Mouse (Mus musculus) MEL (cell line): Measurements from ENCODE around the gene Olfr1124. TPM values are rescaled to one million over a fixed set of nuclear protein-coding genes. Genes with fewer than 3 reads are reported as not detected.

ENCODE experiments used
- DNase-seq: peaks from one replicate; pipeline ENCODE4 v3.0.0; 2011; ENCODE audit warnings: low read depth, low spot score
- H3K27ac ChIP-seq: 2 replicates; pipeline ENCODE4 v1.5.1; 2012; ENCODE audit warnings: low read depth, mild to moderate bottlenecking, control low read depth, low read length, moderate library complexity; ENCODE audit not compliant: control insufficient read depth
- H3K27me3 ChIP-seq, 2 experiments: fragments of 150-350 bp in 1 of 2; sonication (generic) in 1 of 2; 2 replicates each; pipeline ENCODE4 v1.6.1; 2012; ENCODE audit warnings: low read length in 2 of 2, mild to moderate bottlenecking in 2 of 2, improper control_type of control experiment in 1 of 2, moderate library complexity in 1 of 2; ENCODE audit not compliant: insufficient read depth in 2 of 2, control insufficient read depth in 1 of 2
- H3K36me3 ChIP-seq, 2 experiments: 2 replicates each; pipeline ENCODE4 v1.6.1; 2012 to 2014; ENCODE audit warnings: low read length in 2 of 2, improper control_type of control experiment in 1 of 2, inconsistent platforms in 1 of 2, mild to moderate bottlenecking in 1 of 2; ENCODE audit not compliant: insufficient read depth in 2 of 2, control insufficient read depth in 1 of 2
- H3K4me1 ChIP-seq, 2 experiments: fragments of 150-350 bp in 1 of 2; sonication (generic) in 1 of 2; 2 replicates each; pipeline ENCODE4 v1.6.1; 2012; ENCODE audit warnings: low read length in 2 of 2, improper control_type of control experiment in 1 of 2, mild to moderate bottlenecking in 1 of 2; ENCODE audit not compliant: insufficient read depth in 2 of 2, control insufficient read depth in 1 of 2
- H3K4me3 ChIP-seq, 2 experiments: fragments of 150-350 bp in 1 of 2; sonication (generic) in 1 of 2; 2 replicates each; pipeline ENCODE4 v1.5.1; 2012; ENCODE audit warnings: low read depth in 2 of 2, low read length in 2 of 2, mild to moderate bottlenecking in 2 of 2, moderate library complexity in 2 of 2, control low read depth in 1 of 2, improper control_type of control experiment in 1 of 2; ENCODE audit not compliant: control insufficient read depth in 1 of 2, insufficient read depth in 1 of 2
- H3K79me2 ChIP-seq: 2 replicates; pipeline ENCODE4 v1.6.1; 2012; ENCODE audit warnings: mild to moderate bottlenecking, low read length, moderate library complexity; ENCODE audit not compliant: control insufficient read depth, poor library complexity, insufficient read depth
- H3K9ac ChIP-seq: 2 replicates; pipeline ENCODE4 v1.6.1; 2012; ENCODE audit warnings: low read depth, mild to moderate bottlenecking, control low read depth, low read length, moderate library complexity; ENCODE audit not compliant: control insufficient read depth, poor library complexity, severe bottlenecking
- H3K9me3 ChIP-seq: fragments of 150-350 bp; sonication (generic); replicated peaks from 2 replicates; pipeline ENCODE4 v1.6.1; 2012; ENCODE audit warnings: mild to moderate bottlenecking, low read length, improper control_type of control experiment, moderate library complexity; ENCODE audit not compliant: insufficient read depth
- ETS1 ChIP-seq: IDR thresholded peaks from 2 replicates; pipeline ENCODE4 v1.6.1; 2012; ENCODE audit warnings: low read depth, mild to moderate bottlenecking, inconsistent platforms, low read length, improper control_type of control experiment, moderate library complexity
- GATA1 ChIP-seq: IDR thresholded peaks from 2 replicates; pipeline ENCODE4 v1.6.1; 2011; ENCODE audit warnings: low read depth, low read length, improper control_type of control experiment
- HCFC1 ChIP-seq: IDR thresholded peaks from 2 replicates; pipeline ENCODE4 v1.6.1; 2012; ENCODE audit warnings: low read depth, mild to moderate bottlenecking, inconsistent platforms, low read length, improper control_type of control experiment, moderate library complexity
- KAT2A ChIP-seq: conservative IDR thresholded peaks from 2 replicates; pipeline ENCODE4 v1.6.1; 2012; ENCODE audit warnings: low read depth, low read length, improper control_type of control experiment, inconsistent platforms
- MAFK ChIP-seq: IDR thresholded peaks from 2 replicates; pipeline ENCODE4 v1.6.1; 2011; ENCODE audit warnings: low read depth, mild to moderate bottlenecking, low read length, improper control_type of control experiment, borderline replicate concordance
- MEF2A ChIP-seq: IDR thresholded peaks from 2 replicates; pipeline ENCODE4 v1.6.1; 2014; ENCODE audit warnings: low read depth, mild to moderate bottlenecking, inconsistent platforms, low read length, improper control_type of control experiment; ENCODE audit not compliant: poor library complexity, insufficient replicate concordance, severe bottlenecking; ENCODE audit errors: extremely low read depth
- MYC ChIP-seq: IDR thresholded peaks from 2 replicates; pipeline ENCODE4 v1.6.1; 2011; ENCODE audit warnings: low read depth, mild to moderate bottlenecking, low read length, improper control_type of control experiment, moderate library complexity
- POLR2A ChIP-seq, 2 experiments: IDR thresholded peaks; 2 replicates each; pipeline ENCODE4 v1.6.1; 2011 to 2012; ENCODE audit warnings: low read length in 2 of 2, mild to moderate bottlenecking in 2 of 2, control low read depth in 1 of 2, improper control_type of control experiment in 1 of 2, low read depth in 1 of 2, moderate library complexity in 1 of 2; ENCODE audit not compliant: control insufficient read depth in 1 of 2, insufficient read depth in 1 of 2, poor library complexity in 1 of 2
- RAD21 ChIP-seq: IDR thresholded peaks from 2 replicates; pipeline ENCODE4 v1.6.1; 2011; ENCODE audit warnings: mild to moderate bottlenecking, low read depth, low read length, improper control_type of control experiment
- RCOR1 ChIP-seq: IDR thresholded peaks from 2 replicates; pipeline ENCODE4 v1.6.1; 2012; ENCODE audit warnings: low read depth, mild to moderate bottlenecking, inconsistent platforms, low read length, improper control_type of control experiment
- SIN3A ChIP-seq: IDR thresholded peaks from 2 replicates; pipeline ENCODE4 v1.6.1; 2012; ENCODE audit warnings: low read length, improper control_type of control experiment, inconsistent platforms
- SMC3 ChIP-seq: IDR thresholded peaks from 2 replicates; pipeline ENCODE4 v1.6.1; 2011; ENCODE audit warnings: low read depth, low read length, improper control_type of control experiment
- TAL1 ChIP-seq: IDR thresholded peaks from 2 replicates; pipeline ENCODE4 v1.6.1; 2012; ENCODE audit warnings: mild to moderate bottlenecking, inconsistent platforms, low read length, moderate library complexity, mixed read lengths
- TCF12 ChIP-seq: IDR thresholded peaks from 2 replicates; pipeline ENCODE4 v1.6.1; 2014; ENCODE audit warnings: low read depth, mild to moderate bottlenecking, inconsistent platforms, low read length, improper control_type of control experiment, moderate library complexity
- UBTF ChIP-seq: IDR thresholded peaks from 2 replicates; pipeline ENCODE4 v1.6.1; 2012; ENCODE audit warnings: low read depth, mild to moderate bottlenecking, inconsistent platforms, low read length, improper control_type of control experiment, moderate library complexity, borderline replicate concordance; ENCODE audit not compliant: insufficient read depth
- USF1 ChIP-seq: IDR thresholded peaks from 2 replicates; pipeline ENCODE4 v1.6.1; 2014; ENCODE audit warnings: low read depth, mild to moderate bottlenecking, inconsistent platforms, low read length, improper control_type of control experiment, moderate library complexity
- ZC3H11A ChIP-seq: IDR thresholded peaks from 2 replicates; pipeline ENCODE4 v1.6.1; 2012; ENCODE audit warnings: low read depth, mild to moderate bottlenecking, inconsistent platforms, low read length, improper control_type of control experiment
- ZKSCAN1 ChIP-seq: IDR thresholded peaks from 2 replicates; pipeline ENCODE4 v1.6.1; 2012; ENCODE audit warnings: low read depth, mild to moderate bottlenecking, inconsistent platforms, low read length, improper control_type of control experiment, moderate library complexity
- polyA plus RNA-seq, 2 experiments: library from polyadenylated mRNA; stranded (reverse) in 1 of 2; unstranded in 1 of 2; fragments of >175 nt in 1 of 2; fragments of >200 nt in 1 of 2; gene quantifications; 2 replicates each; pipeline versions ENCODE4 v1.2.1 to v1.2.4; 2012; ENCODE audit warnings: low replicate concordance in 2 of 2, low read depth in 1 of 2; ENCODE audit not compliant: insufficient read length in 2 of 2, insufficient read depth in 1 of 2, missing spikeins in 1 of 2
- total RNA-seq: library from RNA; depleted of rRNA; stranded (reverse); fragments of 300-350 nt; gene quantifications from 2 replicates; pipeline ENCODE4 v1.2.3, GENCODE M21; 2012; rRNA removed

Olfr1124 gene
- total and polyA plus RNA-seq, 3 experiments, result not detected

DNA sequence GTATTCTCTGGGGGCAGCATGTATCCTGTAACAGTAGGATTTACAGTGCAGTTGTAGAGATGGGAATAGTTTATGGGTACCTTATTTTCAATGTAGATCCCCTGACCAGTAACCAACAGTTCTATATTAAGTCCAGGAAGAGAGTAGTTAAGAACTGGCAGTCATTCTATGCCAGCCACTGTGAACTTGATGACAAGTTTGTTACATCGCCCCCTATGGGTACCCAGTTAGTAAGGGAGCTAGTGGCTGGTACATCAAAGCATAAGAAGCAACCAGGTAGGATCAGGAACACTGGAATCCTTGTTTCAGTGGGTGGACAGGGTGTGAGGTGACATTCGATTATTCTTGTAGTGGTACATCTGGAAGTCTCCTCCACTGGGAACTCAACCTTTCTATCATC is 52.2 kb downstream of the Olfr1124 start:
- no peaks in the 10 kb centered on the region for H3K9me3 ChIP-seq
- H3K9ac ChIP-seq, result no peak overlapping the region
- no peaks in the 10 kb centered on the region for H3K4me1 ChIP-seq
- no peak overlapping the region for H3K27ac ChIP-seq
- DNase-seq, result no peak
- H3K27me3 ChIP-seq, result no peaks in the 10 kb centered on the region
- no peak for TF ChIP-seq ZKSCAN1
- TF ChIP-seq SMC3, result no peak
- no peak for TF ChIP-seq UBTF
- no peak for TF ChIP-seq MYC
- no peak for TF ChIP-seq MAFK
- TF ChIP-seq RAD21, result no peak
- no peak for TF ChIP-seq ZC3H11A
- TF ChIP-seq TCF12, result no peak
- TF ChIP-seq HCFC1, result no peak
- TF ChIP-seq KAT2A, result no peak
- no peak for TF ChIP-seq POLR2A (IDR thresholded peaks at IDR 0.05; ENCODE audit: control insufficient read depth in 1 of 2, insufficient read depth in 1 of 2, low read depth in 1 of 2, low read length in 2 of 2, poor library complexity in 1 of 2)
- TF ChIP-seq SIN3A, result no peak
- no peak for TF ChIP-seq GATA1
- TF ChIP-seq TAL1, result no peak
- TF ChIP-seq USF1, result no peak
- no peak for TF ChIP-seq RCOR1
- no peak for TF ChIP-seq ETS1
- no peak for TF ChIP-seq MEF2A
- no peaks in the 10 kb centered on the region for H3K79me2 ChIP-seq
- H3K4me3 ChIP-seq, result no peak overlapping the region
- no peaks in the 10 kb centered on the region for H3K36me3 ChIP-seq

Other genes with a start within 250 kb of the Olfr1124 start
- not detected in 2 replicates for gene Olfr1112, start 242.5 kb upstream of the Olfr1124 start, total RNA-seq
- gene Olfr1112, start 242.5 kb upstream of the Olfr1124 start, polyA plus RNA-seq, result not detected
- not detected in 2 replicates for gene Olfr1113, start 221.3 kb upstream of the Olfr1124 start, total RNA-seq
- gene Olfr1113, start 221.3 kb upstream of the Olfr1124 start, polyA plus RNA-seq, result not detected
- gene Olfr1115, start 182.3 kb upstream of the Olfr1124 start, total RNA-seq, result not detected in 2 replicates
- not detected for gene Olfr1115, start 182.3 kb upstream of the Olfr1124 start, polyA plus RNA-seq
- gene Olfr1116, start 162.7 kb upstream of the Olfr1124 start, total RNA-seq, result not detected in 2 replicates
- under 1 TPM in 1 of 2 experiments, not detected in 1; 0.01 TPM for gene Olfr1116, start 162.7 kb upstream of the Olfr1124 start, polyA plus RNA-seq
- not detected in 2 replicates for gene Olfr1118, start 122.7 kb upstream of the Olfr1124 start, total RNA-seq
- gene Olfr1118, start 122.7 kb upstream of the Olfr1124 start, polyA plus RNA-seq, result not detected
- not detected in 2 replicates for gene Olfr1120, start 75.5 kb upstream of the Olfr1124 start, total RNA-seq
- not detected for gene Olfr1120, start 75.5 kb upstream of the Olfr1124 start, polyA plus RNA-seq
- gene Olfr1121, start 60.4 kb upstream of the Olfr1124 start, total RNA-seq, result not detected in 2 replicates
- gene Olfr1121, start 60.4 kb upstream of the Olfr1124 start, polyA plus RNA-seq, result not detected
- not detected in 2 replicates for gene Olfr1122, start 44.4 kb upstream of the Olfr1124 start, total RNA-seq
- gene Olfr1122, start 44.4 kb upstream of the Olfr1124 start, polyA plus RNA-seq, result not detected
- gene Olfr1123, start 13.6 kb upstream of the Olfr1124 start, total RNA-seq, result not detected in 2 replicates
- gene Olfr1123, start 13.6 kb upstream of the Olfr1124 start, polyA plus RNA-seq, result not detected
- not detected in 2 replicates for gene Olfr1126, start 23.7 kb downstream of the Olfr1124 start, total RNA-seq
- gene Olfr1126, start 23.7 kb downstream of the Olfr1124 start, polyA plus RNA-seq, result not detected
- gene Pramel7, start 66.8 kb downstream of the Olfr1124 start, total RNA-seq, result not detected in 2 replicates
- gene Pramel7, start 66.8 kb downstream of the Olfr1124 start, polyA plus RNA-seq, result not detected
- not detected in 2 replicates for gene Pramel6, start 76.3 kb downstream of the Olfr1124 start, total RNA-seq
- gene Pramel6, start 76.3 kb downstream of the Olfr1124 start, polyA plus RNA-seq, result not detected
- gene Olfr153, start 101.5 kb downstream of the Olfr1124 start, total RNA-seq, result not detected in 2 replicates
- not detected for gene Olfr153, start 101.5 kb downstream of the Olfr1124 start, polyA plus RNA-seq
- gene Olfr1128, start 115.3 kb downstream of the Olfr1124 start, total RNA-seq, result not detected in 2 replicates
- not detected for gene Olfr1128, start 115.3 kb downstream of the Olfr1124 start, polyA plus RNA-seq
- gene Olfr1129, start 143.6 kb downstream of the Olfr1124 start, total RNA-seq, result not detected in 2 replicates
- gene Olfr1129, start 143.6 kb downstream of the Olfr1124 start, polyA plus RNA-seq, result under 1 TPM in 1 of 2 experiments, not detected in 1; 0.06 TPM
- gene Olfr1130, start 175.9 kb downstream of the Olfr1124 start, total RNA-seq, result not detected in 2 replicates
- gene Olfr1130, start 175.9 kb downstream of the Olfr1124 start, polyA plus RNA-seq, result not detected
- not detected in 2 replicates for gene Olfr1131, start 196.8 kb downstream of the Olfr1124 start, total RNA-seq
- not detected for gene Olfr1131, start 196.8 kb downstream of the Olfr1124 start, polyA plus RNA-seq
- not detected in 2 replicates for gene Olfr1132, start 207.3 kb downstream of the Olfr1124 start, total RNA-seq
- not detected for gene Olfr1132, start 207.3 kb downstream of the Olfr1124 start, polyA plus RNA-seq
- gene Olfr1133, start 217.1 kb downstream of the Olfr1124 start, total RNA-seq, result not detected in 2 replicates
- not detected for gene Olfr1133, start 217.1 kb downstream of the Olfr1124 start, polyA plus RNA-seq
- gene Olfr1134, start 228.2 kb downstream of the Olfr1124 start, total RNA-seq, result not detected in 2 replicates
- gene Olfr1134, start 228.2 kb downstream of the Olfr1124 start, polyA plus RNA-seq, result not detected
- gene Olfr1135, start 243.4 kb downstream of the Olfr1124 start, total RNA-seq, result not detected in 2 replicates
- gene Olfr1135, start 243.4 kb downstream of the Olfr1124 start, polyA plus RNA-seq, result not detected